Mouse (Mus musculus) ovary, postnatal 14 days (tissue): Measurements from ENCODE around the gene Syn2.

Source experiments
- DNase-seq: peaks from one replicate; pipeline ENCODE4 v3.0.0; 2022; ENCODE audit warnings: low spot score

Gene Syn2

GRCm38 (mm10) chr6:115291823-115292222 lies 157.1 kb downstream of the Syn2 start:
- DNase-seq = no peak

- DNase-seq = no peak
Observed at GRCm38 (mm10) chr6:115292621-115293020, 157.9 kb downstream of the Syn2 start.

GRCm38 (mm10) chr6:115293877-115294276 lies 159.2 kb downstream of the Syn2 start:
- DNase-seq = no peak

- no peak for DNase-seq
Observed at GRCm38 (mm10) chr6:115307134-115307533, 172.4 kb downstream of the Syn2 start.

GRCm38 (mm10) chr6:115312780-115313179 lies 178.1 kb downstream of the Syn2 start:
- DNase-seq = no peak

GRCm38 (mm10) chr6:115313235-115313738 lies 178.6 kb downstream of the Syn2 start:
- no peak for DNase-seq

- DNase-seq = no peak
Observed at GRCm38 (mm10) chr6:115313910-115314309, 179.2 kb downstream of the Syn2 start.

GRCm38 (mm10) chr6:115315770-115316169 lies 181.1 kb downstream of the Syn2 start:
- DNase-seq = no peak

- DNase-seq = no peak
Observed at GRCm38 (mm10) chr6:115316811-115317221, 182.1 kb downstream of the Syn2 start.

- no peak for DNase-seq
Observed at GRCm38 (mm10) chr6:115318811-115319210, 184.1 kb downstream of the Syn2 start.

- no peak for DNase-seq
Observed at GRCm38 (mm10) chr6:115319686-115320085, 185.0 kb downstream of the Syn2 start.

- DNase-seq = no peak
Observed at GRCm38 (mm10) chr6:115320927-115321714, 186.4 kb downstream of the Syn2 start.

GRCm38 (mm10) chr6:115321883-115322351 lies 187.2 kb downstream of the Syn2 start:
- no peak for DNase-seq

GRCm38 (mm10) chr6:115322956-115323355 lies 188.3 kb downstream of the Syn2 start:
- DNase-seq = no peak

- no peak for DNase-seq
Observed at GRCm38 (mm10) chr6:115330964-115331363, 196.3 kb downstream of the Syn2 start.
